Mouse (Mus musculus): ENCODE measurements at regions not wholly inside any gene's neighbourhood (a gene's known extent, or its start where the extent isn't known, plus 50 kb on each side); places are given as distances from the start of the nearest gene placed in this dataset.

- Histone ChIP-seq H3K9me3 (replicated peaks; ENCODE audit: control insufficient read depth, insufficient read depth, low read length, poor library complexity, severe bottlenecking) (no peaks in the 10 kb centered on the region), H3K36me3 (ENCODE audit: control insufficient read depth, insufficient read depth, low read length, poor library complexity, severe bottlenecking) (no peaks in the 10 kb centered on the region), H3K9ac (ENCODE audit: low read depth, poor library complexity, severe bottlenecking) (no peak overlapping the region), H3K27me3 (ENCODE audit: control insufficient read depth, insufficient read depth, low read length, poor library complexity, severe bottlenecking) (no peaks in the 10 kb centered on the region), H3K4me3 (ENCODE audit: low read depth, low read length) (no peak overlapping the region), H3K27ac (ENCODE audit: insufficient read depth, low read length) (no peak overlapping the region), H3K4me1 (ENCODE audit: control insufficient read depth, insufficient read depth, low read length) (no peaks in the 10 kb centered on the region)
- no peak for TF ChIP-seq CTCF (IDR thresholded peaks at IDR 0.05; ENCODE audit: low read depth, low read length)
- no peak for TF ChIP-seq POLR2A (IDR thresholded peaks at IDR 0.05; ENCODE audit: insufficient read depth, low read length)
- no peak for TF ChIP-seq EP300 (IDR thresholded peaks at IDR 0.05; ENCODE audit: insufficient read depth, low read depth, low read length)
These were observed 167.9 kb downstream of the Rplp1 start for GRCm38 (mm10) chr9:61746401-61746800.

GRCm38 (mm10) chr9:61745301-61745801, 169.0 kb downstream of the Rplp1 start:
- no peaks in the 10 kb centered on the region for H3K4me1 ChIP-seq (ENCODE audit: control insufficient read depth, insufficient read depth, low read length)
- TF ChIP-seq POLR2A (IDR thresholded peaks at IDR 0.05; ENCODE audit: insufficient read depth, low read length) (no peak), EP300 (IDR thresholded peaks at IDR 0.05; ENCODE audit: insufficient read depth, low read depth, low read length) (no peak), CTCF (IDR thresholded peaks at IDR 0.05; ENCODE audit: low read depth, low read length) (no peak)
- H3K9me3 ChIP-seq (replicated peaks; ENCODE audit: control insufficient read depth, insufficient read depth, low read length, poor library complexity, severe bottlenecking): no peaks in the 10 kb centered on the region
- no peak overlapping the region for H3K27ac ChIP-seq (ENCODE audit: insufficient read depth, low read length)
- H3K27me3 ChIP-seq (ENCODE audit: control insufficient read depth, insufficient read depth, low read length, poor library complexity, severe bottlenecking): no peaks in the 10 kb centered on the region
- no peak overlapping the region for H3K4me3 ChIP-seq (ENCODE audit: low read depth, low read length)
- H3K36me3 ChIP-seq (ENCODE audit: control insufficient read depth, insufficient read depth, low read length, poor library complexity, severe bottlenecking): no peaks in the 10 kb centered on the region
- H3K9ac ChIP-seq (ENCODE audit: low read depth, poor library complexity, severe bottlenecking): no peak overlapping the region

- H3K36me3 ChIP-seq (ENCODE audit: control insufficient read depth, insufficient read depth, low read length, poor library complexity, severe bottlenecking): no peaks in the 10 kb centered on the region
- no peaks in the 10 kb centered on the region for H3K27me3 ChIP-seq (ENCODE audit: control insufficient read depth, insufficient read depth, low read length, poor library complexity, severe bottlenecking)
- no peak for TF ChIP-seq EP300 (IDR thresholded peaks at IDR 0.05; ENCODE audit: insufficient read depth, low read depth, low read length)
- TF ChIP-seq CTCF (IDR thresholded peaks at IDR 0.05; ENCODE audit: low read depth, low read length): no peak
- no peak for TF ChIP-seq POLR2A (IDR thresholded peaks at IDR 0.05; ENCODE audit: insufficient read depth, low read length)
- H3K4me1 ChIP-seq (ENCODE audit: control insufficient read depth, insufficient read depth, low read length): no peaks in the 10 kb centered on the region
- H3K27ac ChIP-seq (ENCODE audit: insufficient read depth, low read length): no peak overlapping the region
- no peak overlapping the region for H3K9ac ChIP-seq (ENCODE audit: low read depth, poor library complexity, severe bottlenecking)
- no peaks in the 10 kb centered on the region for H3K9me3 ChIP-seq (replicated peaks; ENCODE audit: control insufficient read depth, insufficient read depth, low read length, poor library complexity, severe bottlenecking)
- H3K4me3 ChIP-seq (ENCODE audit: low read depth, low read length): no peak overlapping the region
These were observed 180.8 kb downstream of the Rplp1 start for GRCm38 (mm10) chr9:61733540-61733939.

DNA sequence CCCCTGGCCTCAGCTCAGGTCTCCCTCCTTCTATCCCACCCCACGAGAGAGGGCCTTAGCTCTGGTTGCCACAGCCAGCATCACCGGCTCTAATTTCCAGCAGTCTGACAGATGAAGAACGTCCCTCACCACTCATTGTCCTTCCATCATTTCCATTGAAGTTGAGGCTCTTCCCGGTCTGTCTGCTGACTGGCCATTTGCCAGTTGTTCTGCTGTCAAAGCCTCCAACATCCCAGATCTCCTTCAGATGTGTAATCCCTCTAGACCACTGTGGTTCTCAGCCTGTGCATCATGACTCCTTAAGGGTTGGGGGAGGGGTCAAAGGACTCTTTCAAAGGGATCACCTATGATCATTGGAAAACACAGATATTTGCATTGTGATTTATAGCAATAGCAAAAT, 181.6 kb downstream of the Rplp1 start:
- Histone ChIP-seq H3K4me1 (ENCODE audit: control insufficient read depth, insufficient read depth, low read length) (peaks cover under 1% of the 10 kb centered on the region), H3K27me3 (ENCODE audit: control insufficient read depth, insufficient read depth, low read length, poor library complexity, severe bottlenecking) (no peaks in the 10 kb centered on the region), H3K9ac (ENCODE audit: low read depth, poor library complexity, severe bottlenecking) (no peak overlapping the region), H3K36me3 (ENCODE audit: control insufficient read depth, insufficient read depth, low read length, poor library complexity, severe bottlenecking) (no peaks in the 10 kb centered on the region), H3K4me3 (ENCODE audit: low read depth, low read length) (no peak overlapping the region), H3K27ac (ENCODE audit: insufficient read depth, low read length) (no peak overlapping the region), H3K9me3 (replicated peaks; ENCODE audit: control insufficient read depth, insufficient read depth, low read length, poor library complexity, severe bottlenecking) (no peaks in the 10 kb centered on the region)
- TF ChIP-seq POLR2A (IDR thresholded peaks at IDR 0.05; ENCODE audit: insufficient read depth, low read length) (no peak), EP300 (IDR thresholded peaks at IDR 0.05; ENCODE audit: insufficient read depth, low read depth, low read length) (no peak), CTCF (IDR thresholded peaks at IDR 0.05; ENCODE audit: low read depth, low read length) (no peak)

GRCm38 (mm10) chr9:61728115-61728514, 186.2 kb downstream of the Rplp1 start:
- H3K9me3 ChIP-seq (replicated peaks; ENCODE audit: control insufficient read depth, insufficient read depth, low read length, poor library complexity, severe bottlenecking): no peaks in the 10 kb centered on the region
- no peak overlapping the region for H3K27ac ChIP-seq (ENCODE audit: insufficient read depth, low read length)
- no peaks in the 10 kb centered on the region for H3K27me3 ChIP-seq (ENCODE audit: control insufficient read depth, insufficient read depth, low read length, poor library complexity, severe bottlenecking)
- no peak overlapping the region for H3K4me3 ChIP-seq (ENCODE audit: low read depth, low read length)
- H3K9ac ChIP-seq (ENCODE audit: low read depth, poor library complexity, severe bottlenecking): no peak overlapping the region
- H3K4me1 ChIP-seq (ENCODE audit: control insufficient read depth, insufficient read depth, low read length): peaks cover 3% of the 10 kb centered on the region
- no peaks in the 10 kb centered on the region for H3K36me3 ChIP-seq (ENCODE audit: control insufficient read depth, insufficient read depth, low read length, poor library complexity, severe bottlenecking)
- no peak for TF ChIP-seq EP300 (IDR thresholded peaks at IDR 0.05; ENCODE audit: insufficient read depth, low read depth, low read length)

DNA sequence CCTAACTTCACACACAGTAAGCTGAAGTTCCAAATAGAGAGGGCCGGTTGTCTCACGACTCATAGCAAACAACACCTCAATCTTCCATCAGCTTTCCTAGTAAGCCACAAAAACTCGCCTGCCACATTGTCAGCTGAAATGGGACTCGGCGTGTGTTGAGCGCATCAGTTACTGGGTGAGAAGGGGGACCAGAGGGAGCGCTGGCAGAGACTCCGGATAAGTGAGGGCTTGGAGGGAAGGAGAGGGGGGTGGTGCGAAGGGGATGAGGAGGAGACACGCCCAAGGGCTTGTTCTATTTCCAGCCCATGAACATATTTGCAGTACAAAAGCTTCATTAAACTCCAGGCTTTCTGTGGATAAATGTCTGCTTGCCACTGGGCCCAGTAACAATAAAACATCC, 186.7 kb downstream of the Rplp1 start:
- H3K4me3 ChIP-seq (ENCODE audit: low read depth, low read length): no peak overlapping the region
- H3K9me3 ChIP-seq (replicated peaks; ENCODE audit: control insufficient read depth, insufficient read depth, low read length, poor library complexity, severe bottlenecking): no peaks in the 10 kb centered on the region
- no peak overlapping the region for H3K27ac ChIP-seq (ENCODE audit: insufficient read depth, low read length)
- TF ChIP-seq EP300 (IDR thresholded peaks at IDR 0.05; ENCODE audit: insufficient read depth, low read depth, low read length): no peak
- no peak for TF ChIP-seq POLR2A (IDR thresholded peaks at IDR 0.05; ENCODE audit: insufficient read depth, low read length)
- TF ChIP-seq CTCF (IDR thresholded peaks at IDR 0.05; ENCODE audit: low read depth, low read length): no peak
- peaks cover 3% of the 10 kb centered on the region for H3K4me1 ChIP-seq (ENCODE audit: control insufficient read depth, insufficient read depth, low read length)
- H3K27me3 ChIP-seq (ENCODE audit: control insufficient read depth, insufficient read depth, low read length, poor library complexity, severe bottlenecking): no peaks in the 10 kb centered on the region
- H3K36me3 ChIP-seq (ENCODE audit: control insufficient read depth, insufficient read depth, low read length, poor library complexity, severe bottlenecking): no peaks in the 10 kb centered on the region
- H3K9ac ChIP-seq (ENCODE audit: low read depth, poor library complexity, severe bottlenecking): no peak overlapping the region
